Mouse (Mus musculus) frontal cortex, postnatal 25 days (tissue): Measurements from ENCODE around the gene Pole3.

Source experiments
- DNase-seq, 2 experiments: peaks; one replicate each; pipeline ENCODE4 v3.0.0; 2022; ENCODE audit warnings: low spot score in 2 of 2

The Pole3 gene

GRCm38 (mm10) chr4:62518416-62519121 lies 6.3 kb downstream of the Pole3 start:
- no peak for DNase-seq

GRCm38 (mm10) chr4:62517538-62518415 lies 7.1 kb downstream of the Pole3 start:
- DNase-seq, result no peak

GRCm38 (mm10) chr4:62517046-62517445 lies 7.8 kb downstream of the Pole3 start:
- DNase-seq, result no peak

- no peak for DNase-seq
Observed at GRCm38 (mm10) chr4:62516579-62516978, 8.3 kb downstream of the Pole3 start.

GRCm38 (mm10) chr4:62516079-62516478 lies 8.8 kb downstream of the Pole3 start:
- no peak for DNase-seq

GRCm38 (mm10) chr4:62515490-62515889 lies 9.4 kb downstream of the Pole3 start:
- no peak for DNase-seq

GRCm38 (mm10) chr4:62514995-62515394 lies 9.9 kb downstream of the Pole3 start:
- no peak for DNase-seq

- no peak for DNase-seq
Observed at GRCm38 (mm10) chr4:62513998-62514506, 10.8 kb downstream of the Pole3 start.

- no peak for DNase-seq
Observed at GRCm38 (mm10) chr4:62509946-62510345, 14.9 kb downstream of the Pole3 start.

- no peak for DNase-seq
Observed at GRCm38 (mm10) chr4:62508839-62509238, 16.0 kb downstream of the Pole3 start.

GRCm38 (mm10) chr4:62506798-62507197 lies 18.1 kb downstream of the Pole3 start:
- no peak for DNase-seq

GRCm38 (mm10) chr4:62505991-62506390 lies 18.9 kb downstream of the Pole3 start:
- DNase-seq, result no peak

GRCm38 (mm10) chr4:62503374-62503970 lies 21.4 kb downstream of the Pole3 start, which contains the start of gene Hdhd3:
Gene Hdhd3, minus strand, starts transcription at chr4:62503467.
- no peak for DNase-seq

GRCm38 (mm10) chr4:62502969-62503368 lies 21.9 kb downstream of the Pole3 start:
- no peak for DNase-seq

- peak; percentile 80 to 85 for DNase-seq
Observed at GRCm38 (mm10) chr4:62501964-62502732, 22.7 kb downstream of the Pole3 start.

GRCm38 (mm10) chr4:62501534-62501933 lies 23.3 kb downstream of the Pole3 start:
- no peak for DNase-seq

- no peak for DNase-seq
Observed at GRCm38 (mm10) chr4:62500799-62501198, 24.1 kb downstream of the Pole3 start.

GRCm38 (mm10) chr4:62496815-62497214 lies 28.1 kb downstream of the Pole3 start:
- DNase-seq, result no peak

GRCm38 (mm10) chr4:62495946-62496345 lies 28.9 kb downstream of the Pole3 start:
- DNase-seq, result no peak

GRCm38 (mm10) chr4:62494230-62494629 lies 30.6 kb downstream of the Pole3 start:
- DNase-seq, result no peak

GRCm38 (mm10) chr4:62492682-62493081 lies 32.2 kb downstream of the Pole3 start:
- DNase-seq, result no peak
